Mouse (Mus musculus) bone marrow macrophage, adult 2 months (primary cell): ENCODE results near the gene Ppm1h.

Experiments used
- CTCF ChIP-seq: IDR thresholded peaks from 2 replicates; pipeline ENCODE4 v1.5.1; 2012; ENCODE audit warnings: low read depth, mild to moderate bottlenecking, low read length, moderate library complexity
- POLR2A ChIP-seq: IDR thresholded peaks from 2 replicates; pipeline ENCODE4 v1.6.1; 2012; ENCODE audit warnings: mild to moderate bottlenecking, low read depth, low read length, borderline replicate concordance

- TF ChIP-seq CTCF (no peak), POLR2A (no peak)
Measured at GRCm38 (mm10) chr10:122912086-122912690, 233.6 kb downstream of the Ppm1h start.
